Mouse (Mus musculus) megakaryocyte, embryonic 14.5 days (primary cell): ENCODE measurements around the gene Rps11. TPM values are rescaled to one million over a fixed set of nuclear protein-coding genes. Genes with fewer than 3 reads are reported as not detected.
"Not testable (repeated sequence)": the region's sequence is repeated elsewhere in the genome, so short reads cannot be mapped to it uniquely, and the experiment has no call there.

Experiments used
- H3K27me3 ChIP-seq: replicated peaks from 2 replicates; pipeline ENCODE3; 2012; ENCODE audit warnings: inconsistent platforms
- H3K36me3 ChIP-seq: replicated peaks from 2 replicates; pipeline ENCODE3; 2012; ENCODE audit warnings: low read length, inconsistent platforms, mixed read lengths
- H3K4me1 ChIP-seq: 2 replicates; pipeline ENCODE4 v1.6.1; 2012; ENCODE audit warnings: inconsistent platforms
- H3K4me3 ChIP-seq: replicated peaks from 2 replicates; pipeline ENCODE3; 2012; ENCODE audit warnings: moderate library complexity, mild to moderate bottlenecking, inconsistent platforms
- H3K9me3 ChIP-seq: 2 replicates; pipeline ENCODE4 v1.6.1; 2012; ENCODE audit warnings: inconsistent platforms
- FLI1 ChIP-seq: IDR thresholded peaks from 2 replicates; pipeline ENCODE4 v1.6.1; 2012; ENCODE audit warnings: low read length, inconsistent platforms, mixed read lengths
- GATA1 ChIP-seq: IDR thresholded peaks from 3 replicates; pipeline ENCODE4 v1.6.1; 2012; ENCODE audit warnings: mixed read lengths, low read length, inconsistent platforms, borderline replicate concordance
- polyA plus RNA-seq: library from polyadenylated mRNA; stranded (reverse); fragments of >175 nt; gene quantifications from 2 replicates; pipeline ENCODE4 v1.2.3, GENCODE M21; 2012; ENCODE audit warnings: low replicate concordance; ENCODE audit not compliant: insufficient read depth

Gene Rps11
- polyA plus RNA-seq, 1 experiment, result 217 TPM

- H3K36me3 ChIP-seq, result peaks cover 9% of the 10 kb centered on the region
- no peak for TF ChIP-seq GATA1
- no peak for TF ChIP-seq FLI1
- H3K4me1 ChIP-seq, result peaks cover 41% of the 10 kb centered on the region
- H3K27me3 ChIP-seq, result peaks cover 21% of the 10 kb centered on the region
- H3K9me3 ChIP-seq, result no peaks in the 10 kb centered on the region
- H3K4me3 ChIP-seq, result no peak overlapping the region
Observed at GRCm38 (mm10) chr7:45113476-45113875, 10.8 kb downstream of the Rps11 start.

GRCm38 (mm10) chr7:45112529-45112928 lies 11.7 kb downstream of the Rps11 start:
- Histone ChIP-seq H3K36me3 (peaks cover under 1% of the 10 kb centered on the region), H3K27me3 (peaks cover 23% of the 10 kb centered on the region), H3K9me3 (no peaks in the 10 kb centered on the region), H3K4me1 (peaks cover 33% of the 10 kb centered on the region), H3K4me3 (no peak overlapping the region)
- TF ChIP-seq GATA1, result no peak
- TF ChIP-seq FLI1, result no peak

- peaks cover 37% of the 10 kb centered on the region for H3K4me1 ChIP-seq
- TF ChIP-seq FLI1 (no peak), GATA1 (no peak)
Observed at GRCm38 (mm10) chr7:45111940-45112339, 12.3 kb downstream of the Rps11 start.

GRCm38 (mm10) chr7:45110089-45110488 lies 14.2 kb downstream of the Rps11 start:
- peaks cover 44% of the 10 kb centered on the region for H3K27me3 ChIP-seq
- not testable (repeated sequence) for H3K4me3 ChIP-seq, H3K9me3 ChIP-seq, H3K36me3 ChIP-seq
- peaks cover 36% of the 10 kb centered on the region for H3K4me1 ChIP-seq

More at GRCm38 (mm10) chr7:45111940-45112339, 12.3 kb downstream of the Rps11 start:
- Histone ChIP-seq H3K27me3 (peaks cover 27% of the 10 kb centered on the region), H3K9me3 (peaks cover 4% of the 10 kb centered on the region; the same call in 1 of the 2 replicates), H3K36me3 (no peaks in the 10 kb centered on the region), H3K4me3 (no peak overlapping the region)

GRCm38 (mm10) chr7:45107052-45107645 lies 17.1 kb downstream of the Rps11 start:
- TF ChIP-seq GATA1 (no peak), FLI1 (no peak)
- Histone ChIP-seq H3K4me3 (no peak overlapping the region), H3K36me3 (no peaks in the 10 kb centered on the region), H3K4me1 (peaks cover 36% of the 10 kb centered on the region), H3K9me3 (peaks cover 4% of the 10 kb centered on the region; the same call in 1 of the 2 replicates), H3K27me3 (peaks cover 62% of the 10 kb centered on the region)

GRCm38 (mm10) chr7:45106441-45106840 lies 17.8 kb downstream of the Rps11 start:
- TF ChIP-seq GATA1, result no peak
- Histone ChIP-seq H3K9me3 (peaks cover 4% of the 10 kb centered on the region; the same call in 1 of the 2 replicates), H3K36me3 (no peaks in the 10 kb centered on the region), H3K4me3 (no peak overlapping the region), H3K27me3 (peaks cover 66% of the 10 kb centered on the region), H3K4me1 (peaks cover 33% of the 10 kb centered on the region)

GRCm38 (mm10) chr7:45105491-45105890 lies 18.7 kb downstream of the Rps11 start:
- TF ChIP-seq FLI1, result no peak
- no peak for TF ChIP-seq GATA1

GRCm38 (mm10) chr7:45104941-45105340 lies 19.3 kb downstream of the Rps11 start:
- Histone ChIP-seq H3K9me3 (peaks cover 4% of the 10 kb centered on the region; the same call in 1 of the 2 replicates), H3K4me1 (peaks cover 26% of the 10 kb centered on the region), H3K4me3 (no peak overlapping the region), H3K27me3 (peaks cover 70% of the 10 kb centered on the region), H3K36me3 (no peaks in the 10 kb centered on the region)
- no peak for TF ChIP-seq FLI1
- TF ChIP-seq GATA1, result no peak

More at GRCm38 (mm10) chr7:45105491-45105890, 18.7 kb downstream of the Rps11 start:
- Histone ChIP-seq H3K9me3 (peaks cover 4% of the 10 kb centered on the region; the same call in 1 of the 2 replicates), H3K4me3 (no peak overlapping the region), H3K27me3 (peaks cover 65% of the 10 kb centered on the region), H3K36me3 (no peaks in the 10 kb centered on the region), H3K4me1 (peaks cover 31% of the 10 kb centered on the region)

GRCm38 (mm10) chr7:45103652-45104180 lies 20.5 kb downstream of the Rps11 start, which contains the start of gene Fcgrt:
Gene Fcgrt (minus strand): TSS chr7:45103851.
- Histone ChIP-seq H3K36me3 (no peaks in the 10 kb centered on the region), H3K4me1 (peaks cover 29% of the 10 kb centered on the region), H3K27me3 (peaks cover 65% of the 10 kb centered on the region), H3K4me3 (peak within 1 kb of the TSS; percentile 79), H3K9me3 (peaks cover 4% of the 10 kb centered on the region; the same call in 1 of the 2 replicates)
- no peak for TF ChIP-seq GATA1
- no peak for TF ChIP-seq FLI1

GRCm38 (mm10) chr7:45102940-45103585 lies 21.2 kb downstream of the Rps11 start:
- H3K4me1 ChIP-seq, result peaks cover 35% of the 10 kb centered on the region
- peaks cover 4% of the 10 kb centered on the region; the same call in 1 of the 2 replicates for H3K9me3 ChIP-seq
- peaks cover 62% of the 10 kb centered on the region for H3K27me3 ChIP-seq
- peak overlapping the region; percentile 79 for H3K4me3 ChIP-seq
- no peaks in the 10 kb centered on the region for H3K36me3 ChIP-seq
- TF ChIP-seq FLI1 (no peak), GATA1 (no peak)
